Mouse (Mus musculus) skeletal muscle tissue, adult 2 months (tissue): ENCODE results near the gene Prr19.

Experiments
- DNase-seq: peaks from one replicate; pipeline ENCODE4 v3.0.0-alpha.2; 2012; ENCODE audit warnings: low read depth, low spot score

Gene Prr19

DNA sequence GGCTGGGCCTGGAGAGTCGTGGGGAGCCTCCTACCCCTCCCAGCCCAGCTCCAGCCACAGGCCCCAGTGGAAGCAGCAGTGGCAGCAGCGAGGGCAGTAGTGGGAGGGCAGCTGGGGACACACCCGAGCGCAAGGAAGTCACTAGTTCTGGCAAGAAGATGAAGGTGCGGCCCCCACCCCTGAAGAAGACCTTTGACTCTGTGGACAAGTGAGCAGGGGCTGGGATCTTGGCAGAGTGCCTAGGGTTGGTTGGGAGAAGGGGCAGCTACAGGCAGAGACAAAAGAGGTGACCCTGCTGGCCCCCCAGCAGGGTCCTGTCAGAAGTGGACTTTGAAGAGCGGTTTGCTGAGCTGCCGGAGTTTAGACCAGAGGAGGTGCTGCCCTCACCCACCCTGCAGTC is 9.1 kb upstream of the Prr19 start:
- DNase-seq: no peak

DNA sequence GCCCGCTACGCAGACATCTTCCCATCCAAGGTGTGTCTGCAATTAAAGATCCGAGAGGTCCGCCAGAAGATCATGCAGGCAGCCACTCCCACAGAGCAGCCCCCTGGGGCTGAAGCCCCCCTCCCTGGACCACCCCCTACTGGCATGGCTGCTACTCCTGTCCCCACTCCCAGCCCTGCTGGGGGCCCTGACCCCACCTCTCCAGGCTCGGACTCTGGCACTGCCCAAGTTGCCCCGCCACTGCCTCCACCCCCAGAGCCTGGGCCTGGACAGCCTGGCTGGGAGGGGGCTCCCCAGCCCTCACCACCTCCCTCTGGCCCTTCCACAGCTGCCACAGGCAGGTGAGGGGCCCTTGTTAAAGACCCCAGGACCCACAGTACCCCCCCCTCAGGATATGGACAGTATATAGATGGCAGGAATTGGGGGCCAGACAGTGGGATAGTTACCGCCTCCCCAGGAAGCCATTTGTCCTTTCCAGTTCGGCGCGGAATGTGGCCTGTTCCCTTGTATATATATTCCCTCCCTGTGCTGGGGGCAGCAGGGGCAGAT is 7.9 kb upstream of the Prr19 start:
- DNase-seq: no peak

- no peak for DNase-seq
Measured at GRCm38 (mm10) chr7:25294495-25294894, 6.7 kb upstream of the Prr19 start.

DNA sequence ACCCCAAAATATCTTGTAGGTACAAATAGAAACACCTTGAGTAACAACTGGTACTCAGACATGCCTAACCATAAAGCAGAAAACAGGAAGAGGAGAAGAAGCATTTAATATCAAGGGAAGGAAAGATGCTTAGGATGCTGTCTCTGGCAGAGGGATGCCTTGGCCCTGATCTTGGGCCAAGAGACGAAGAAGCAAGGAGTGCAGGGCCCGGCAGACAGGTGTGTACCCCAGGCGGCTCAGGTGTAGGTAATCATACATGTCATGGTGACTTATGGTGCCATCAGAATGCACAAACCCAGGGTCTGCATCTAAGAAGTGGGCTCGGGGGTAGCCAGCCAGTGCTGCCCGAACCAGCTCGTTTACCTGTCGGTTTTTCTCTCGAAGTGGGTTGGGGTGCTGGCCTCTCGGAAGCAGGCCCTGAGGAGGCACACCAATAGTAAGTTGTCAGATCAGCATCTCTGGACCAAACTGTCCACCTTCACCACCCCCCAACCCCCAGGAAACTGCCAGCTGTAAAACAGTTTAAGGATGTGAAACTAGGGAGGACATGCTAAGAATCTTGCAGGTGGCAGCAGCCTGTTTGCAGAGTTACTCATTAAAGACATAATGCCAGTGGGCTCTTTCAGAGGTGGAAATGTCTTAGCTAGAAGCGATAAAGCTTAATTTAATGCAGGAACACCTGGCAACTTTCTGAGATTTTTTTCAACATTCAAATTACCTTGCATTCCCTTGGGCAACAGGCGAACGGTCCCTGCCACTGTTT is 6.1 kb upstream of the Prr19 start:
- no peak for DNase-seq

DNA sequence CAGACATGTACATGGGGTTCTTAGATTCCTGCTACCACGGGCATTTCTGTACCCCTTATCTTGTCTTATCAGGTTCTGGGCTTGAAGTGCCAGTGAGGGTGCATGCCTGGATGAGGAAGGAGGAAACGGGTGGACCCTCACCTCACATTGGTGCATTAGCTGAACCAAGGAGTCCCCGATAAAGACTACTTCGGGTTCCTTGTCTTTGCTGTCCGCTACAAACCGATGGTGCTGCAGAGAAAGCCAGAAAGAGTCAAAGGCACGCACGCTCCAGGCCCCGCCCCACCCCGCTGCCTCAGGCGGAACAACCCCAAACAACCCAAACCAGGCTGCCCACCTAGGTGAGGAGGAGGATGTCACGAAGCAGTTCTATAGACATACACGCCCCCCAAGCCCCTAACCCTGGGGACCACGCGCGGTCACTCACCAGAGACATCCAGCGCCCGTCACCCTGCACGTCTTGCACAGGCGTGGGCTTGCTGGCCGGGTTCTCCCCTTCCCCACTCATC is 4.2 kb upstream of the Prr19 start:
- DNase-seq: no peak

DNA sequence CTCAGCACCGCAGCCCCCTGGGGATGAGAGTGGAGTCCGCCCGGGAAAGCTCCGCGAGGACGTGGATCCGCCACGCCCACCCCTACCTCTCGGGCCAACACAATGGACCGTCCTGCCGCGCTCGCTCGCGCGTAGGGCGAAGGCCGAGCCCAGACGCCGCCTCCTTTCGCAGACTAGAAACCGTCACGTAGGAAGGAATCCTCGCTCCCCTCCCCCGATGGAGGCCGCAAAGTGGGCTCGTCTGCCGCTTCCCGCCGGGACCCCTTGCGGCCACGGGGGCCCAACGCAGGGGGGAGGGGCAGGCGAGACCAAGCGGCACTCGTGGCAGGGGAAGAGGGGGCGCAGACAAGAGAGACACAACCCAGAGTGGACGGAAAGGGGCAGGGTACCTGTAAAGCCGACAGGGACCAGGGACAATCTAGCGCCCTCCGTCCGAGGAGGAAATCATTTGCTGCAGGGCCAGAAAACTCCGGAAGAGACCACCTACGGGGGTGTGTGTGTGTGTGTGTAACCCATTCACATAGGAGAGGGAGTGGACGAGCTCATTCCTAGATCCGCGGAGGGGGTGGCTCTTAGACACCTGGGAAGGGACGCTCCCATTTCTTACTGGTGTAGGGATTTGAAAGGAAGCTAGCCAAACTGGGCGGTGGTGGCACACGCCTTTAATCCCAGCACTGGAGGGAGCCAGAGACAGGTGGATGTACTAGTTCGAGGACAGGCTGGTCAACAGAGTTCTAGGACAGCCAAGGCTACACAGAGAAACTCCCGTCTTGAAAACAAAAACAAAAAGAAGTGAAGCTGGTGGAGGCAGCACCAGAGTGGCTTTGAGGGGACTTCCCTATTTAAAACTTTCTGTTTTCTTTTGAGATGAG is 3.5 kb upstream of the Prr19 start, which contains the start of gene Pafah1b3:
Pafah1b3 (minus strand) TSS at position 533 of the 872 bp plus-strand sequence.
- no peak for DNase-seq

DNA sequence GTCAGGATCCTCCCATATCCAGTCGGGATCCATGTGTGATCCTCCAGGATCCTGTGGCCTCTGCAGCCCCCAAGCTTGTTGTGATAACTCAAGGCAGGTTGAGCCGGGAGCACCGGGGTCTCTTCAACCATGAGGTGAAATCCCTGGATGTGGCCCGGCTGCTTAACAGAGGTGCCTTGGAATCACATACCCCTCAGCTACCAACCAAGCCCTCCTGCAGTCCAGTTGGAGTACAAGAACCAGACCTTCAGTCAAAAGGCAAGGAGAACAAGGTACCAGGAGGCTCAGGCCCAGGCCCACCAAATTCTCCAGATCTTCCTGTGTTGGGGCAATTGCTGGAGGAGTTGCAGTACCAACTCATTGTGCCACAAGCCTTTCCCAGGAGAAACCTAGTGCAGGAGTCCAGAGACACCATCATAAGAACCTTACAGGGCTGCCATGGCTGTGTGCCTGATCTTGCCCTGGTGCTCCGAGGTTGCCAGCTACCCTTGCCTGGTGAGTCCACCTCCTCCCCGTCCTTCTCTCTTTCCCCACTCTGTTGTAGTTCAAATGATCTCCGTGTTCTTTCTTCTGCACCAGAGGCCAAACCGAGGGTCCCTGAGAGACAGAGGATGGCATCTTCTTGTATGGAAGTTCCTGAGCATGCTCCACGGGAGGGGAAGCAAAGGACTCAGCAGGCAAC is 1.9 kb downstream of the Prr19 start:
- DNase-seq: no peak

GRCm38 (mm10) chr7:25303685-25304006 is 2.4 kb downstream of the Prr19 start:
- DNase-seq: no peak

DNA sequence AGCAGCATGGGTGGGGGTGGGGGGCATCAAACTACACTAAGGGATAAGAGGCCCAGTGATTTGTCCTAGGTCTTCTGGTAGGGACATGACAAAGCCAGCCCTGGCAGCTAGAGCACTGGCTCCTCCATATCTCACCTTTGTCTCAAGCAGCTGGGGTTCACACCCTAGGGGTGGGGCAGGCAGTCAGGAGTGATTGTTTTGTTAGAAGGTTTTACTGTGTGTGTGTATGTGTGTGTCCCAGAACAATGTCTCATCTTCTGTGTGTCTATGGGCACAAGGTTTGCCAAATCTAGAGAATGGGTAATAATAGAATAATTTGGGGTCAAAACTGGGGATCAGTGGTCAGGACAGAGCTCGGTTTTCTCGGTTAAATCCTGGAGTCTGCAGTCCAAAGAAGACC is 4.3 kb downstream of the Prr19 start:
- DNase-seq: no peak

- DNase-seq: no peak
Measured at GRCm38 (mm10) chr7:25305956-25306613, 4.9 kb downstream of the Prr19 start, which contains the start of gene Tmem145. Tmem145 (plus strand) TSS chr7:25306106.

DNA sequence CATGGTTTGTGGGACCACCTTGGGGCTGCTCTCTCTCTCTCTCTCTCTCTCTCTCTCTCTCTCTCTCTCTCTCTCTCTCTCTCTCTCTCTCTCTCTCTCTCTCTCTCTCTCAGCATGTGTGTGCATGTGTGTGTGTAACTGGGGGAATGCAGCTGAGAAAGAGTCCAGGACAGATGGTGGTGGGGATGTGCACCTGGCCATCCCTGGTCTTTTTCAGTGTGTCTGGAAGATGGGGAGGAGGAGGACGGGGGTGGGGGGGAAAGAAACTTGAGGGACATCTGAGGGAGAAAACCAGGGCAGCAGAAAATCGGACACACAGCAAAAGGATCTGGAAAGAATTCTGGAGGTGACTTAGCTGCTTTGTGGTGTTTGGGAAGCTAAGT is 5.4 kb downstream of the Prr19 start:
- no peak for DNase-seq

DNA sequence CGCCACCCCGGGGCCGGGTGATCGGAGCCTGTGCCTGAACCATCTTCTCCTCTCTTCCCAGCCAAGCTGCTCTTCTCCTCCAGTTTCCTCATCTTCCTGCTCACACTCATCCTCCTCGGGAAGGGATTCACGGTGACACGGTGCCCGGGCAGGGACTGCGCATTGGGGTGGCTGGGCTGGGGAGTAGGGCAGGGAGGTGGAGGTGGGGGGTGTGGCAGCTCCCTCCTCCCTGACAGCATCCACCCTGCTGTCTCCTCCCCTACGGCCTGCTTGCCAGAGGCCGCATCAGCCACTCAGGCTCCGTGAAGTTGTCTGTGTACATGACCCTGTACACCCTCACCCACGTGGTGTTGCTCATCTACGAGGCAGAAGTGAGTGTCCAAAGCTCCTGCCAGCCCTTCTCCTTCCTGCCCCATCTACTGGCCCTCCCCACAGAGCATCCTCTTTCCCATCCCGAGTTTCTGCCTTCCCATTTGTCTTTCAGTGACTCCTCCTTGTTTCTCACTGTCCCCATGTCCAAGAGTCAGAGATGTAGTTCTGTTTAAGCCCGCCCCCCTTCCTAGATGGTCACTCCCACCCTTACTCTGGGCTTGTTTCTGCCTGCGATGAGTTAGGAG is 7.6 kb downstream of the Prr19 start:
- DNase-seq: no peak

DNA sequence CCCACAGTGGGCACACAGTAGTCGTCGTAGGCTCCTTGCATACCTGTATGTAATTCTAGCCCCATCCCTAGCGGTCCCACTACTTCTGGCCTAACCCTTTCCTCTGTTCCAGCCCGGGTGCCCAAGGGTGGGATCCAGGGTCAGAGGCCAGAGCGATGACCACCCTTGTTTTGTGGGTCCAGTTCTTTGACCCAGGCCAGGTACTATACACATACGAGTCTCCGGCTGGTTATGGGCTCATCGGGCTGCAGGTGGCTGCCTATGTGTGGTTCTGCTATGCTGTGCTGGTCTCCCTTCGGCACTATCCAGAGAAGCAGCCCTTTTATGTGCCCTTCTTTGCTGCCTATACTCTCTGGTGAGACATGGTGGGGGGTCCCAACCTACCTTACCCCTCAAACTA is 8.2 kb downstream of the Prr19 start:
- DNase-seq: no peak

DNA sequence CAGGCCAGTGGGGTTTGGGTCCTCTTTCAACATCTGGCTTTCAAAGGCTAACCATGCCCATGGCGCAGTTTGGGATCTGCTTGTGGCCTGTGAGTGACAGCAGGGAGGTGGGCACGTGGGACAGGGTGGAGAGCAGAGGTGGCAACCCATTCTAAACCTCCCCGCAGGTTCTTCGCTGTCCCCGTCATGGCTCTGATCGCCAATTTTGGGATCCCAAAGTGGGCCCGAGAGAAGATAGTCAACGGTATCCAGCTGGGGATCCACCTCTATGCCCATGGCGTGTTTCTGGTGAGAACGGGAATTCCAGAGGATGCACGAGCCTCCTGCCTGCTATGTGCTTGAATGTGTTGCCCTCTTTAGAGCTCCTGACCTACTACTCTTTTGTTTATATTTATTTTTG is 10.0 kb downstream of the Prr19 start:
- no peak for DNase-seq

DNA sequence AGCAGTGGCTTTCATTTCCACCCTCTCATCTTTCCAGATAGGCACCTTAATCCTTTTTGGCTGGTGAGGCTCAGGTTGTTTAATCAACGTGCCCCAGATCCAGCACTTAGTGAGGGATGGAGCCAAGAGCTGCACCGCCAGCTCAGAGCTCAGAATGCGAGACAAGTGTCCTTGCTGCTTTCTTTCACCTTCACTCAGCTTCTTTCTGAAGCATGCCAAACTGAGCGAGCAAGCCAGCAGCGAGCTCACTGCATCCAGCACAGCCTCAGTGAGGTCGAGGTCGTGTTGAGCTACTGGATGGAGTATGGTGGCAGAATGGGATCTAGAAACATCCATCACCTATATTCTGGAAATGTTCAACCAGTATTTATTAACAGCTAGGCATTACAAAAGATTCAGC is 12.1 kb downstream of the Prr19 start:
- DNase-seq: no peak

DNA sequence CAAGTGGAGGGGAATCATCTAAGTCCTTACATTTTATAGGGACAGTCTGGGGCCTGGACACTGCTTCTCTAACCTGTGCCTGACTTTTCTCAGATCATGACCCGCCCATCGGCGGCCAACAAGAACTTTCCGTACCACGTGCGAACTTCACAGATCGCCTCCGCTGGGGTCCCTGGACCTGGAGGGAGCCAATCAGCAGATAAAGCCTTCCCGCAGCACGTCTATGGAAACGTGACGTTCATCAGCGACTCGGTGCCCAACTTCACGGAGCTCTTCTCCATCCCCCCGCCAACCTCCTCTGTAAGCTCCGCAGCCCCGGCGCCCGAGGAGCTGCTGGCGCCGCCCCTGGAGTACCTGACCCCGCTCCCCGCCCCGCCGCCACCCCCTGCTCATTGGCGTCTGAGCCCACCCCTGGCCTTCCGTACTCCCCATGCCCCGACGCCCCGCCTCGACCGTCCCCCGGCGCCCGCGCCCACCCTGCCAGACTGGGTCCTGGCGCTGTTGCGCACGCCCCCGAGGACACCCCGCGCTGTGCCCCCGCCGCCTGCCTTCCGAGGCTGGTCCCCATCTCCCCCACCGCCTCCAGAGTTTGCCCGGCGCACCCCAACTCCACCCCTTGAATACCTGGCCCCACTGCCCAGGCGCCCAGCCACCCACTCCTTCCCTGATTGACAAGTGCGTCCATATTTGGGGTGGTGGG is 13.5 kb downstream of the Prr19 start:
- DNase-seq: no peak

GRCm38 (mm10) chr7:25315306-25316041 is 14.3 kb downstream of the Prr19 start:
- no peak for DNase-seq

DNA sequence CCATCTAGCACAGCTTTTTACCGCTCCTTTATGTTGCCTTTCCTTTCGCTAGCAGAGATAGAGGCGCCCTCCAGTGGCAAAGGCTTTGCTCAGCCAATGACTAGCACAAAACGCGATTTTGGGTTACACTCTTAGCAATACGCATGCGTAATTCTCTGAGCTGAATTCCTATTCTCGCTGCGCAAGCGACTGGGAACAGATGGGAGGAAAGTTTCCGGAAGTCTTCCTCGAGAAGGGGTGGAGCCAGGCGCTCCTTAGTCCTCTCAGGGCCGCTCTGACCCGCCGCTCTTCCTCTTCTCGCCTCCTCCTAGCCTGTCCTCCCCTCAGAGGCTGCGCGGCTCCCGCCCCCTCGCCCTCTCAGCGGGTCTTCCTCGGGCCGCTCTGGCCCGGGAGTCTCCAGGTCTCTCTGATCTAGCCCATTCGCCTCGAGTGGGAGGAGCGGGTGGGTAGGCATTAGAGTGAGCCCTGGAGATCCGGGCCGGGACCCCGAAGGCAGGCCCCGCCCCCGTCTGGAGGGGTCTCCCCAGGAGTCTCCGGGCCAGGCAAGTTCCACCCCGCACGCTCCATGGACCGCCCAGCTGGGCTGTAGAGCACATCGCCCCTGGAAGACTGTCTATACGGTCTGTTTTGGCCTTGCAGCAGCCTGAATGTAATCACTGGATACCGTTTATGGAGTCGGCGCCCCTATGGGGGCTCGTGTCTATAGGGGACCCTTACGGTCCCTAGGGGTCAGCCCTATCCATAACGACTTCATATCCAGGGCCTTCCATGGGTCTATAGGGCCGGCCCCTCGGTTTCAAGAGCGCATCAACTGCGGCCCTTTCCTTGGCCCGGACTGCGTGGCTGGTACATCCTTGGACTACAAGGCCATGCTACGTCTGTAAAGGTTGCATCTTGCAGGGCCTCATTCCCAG is 15.6 kb downstream of the Prr19 start, which contains the start of gene Megf8:
Megf8 (plus strand) TSS at position 633 of the 914 bp plus-strand sequence.
- peak; percentile 98 for DNase-seq
